Mouse (Mus musculus) cortical plate, adult 2 months (tissue): ENCODE results near the gene Fgfr2.

Experiments used
- CTCF ChIP-seq: fragments of 200-500 bp; IDR thresholded peaks from 2 replicates; pipeline ENCODE4 v1.5.1; 2011; ENCODE audit warnings: mild to moderate bottlenecking, control low read depth, low read length; ENCODE audit not compliant: insufficient read depth; ENCODE audit errors: extremely low read depth
- POLR2A ChIP-seq: fragments of 200-500 bp; IDR thresholded peaks from 2 replicates; pipeline ENCODE4 v1.6.1; 2011; ENCODE audit warnings: mild to moderate bottlenecking, low read length, control low read depth; ENCODE audit not compliant: insufficient read depth; ENCODE audit errors: extremely low read depth

DNA sequence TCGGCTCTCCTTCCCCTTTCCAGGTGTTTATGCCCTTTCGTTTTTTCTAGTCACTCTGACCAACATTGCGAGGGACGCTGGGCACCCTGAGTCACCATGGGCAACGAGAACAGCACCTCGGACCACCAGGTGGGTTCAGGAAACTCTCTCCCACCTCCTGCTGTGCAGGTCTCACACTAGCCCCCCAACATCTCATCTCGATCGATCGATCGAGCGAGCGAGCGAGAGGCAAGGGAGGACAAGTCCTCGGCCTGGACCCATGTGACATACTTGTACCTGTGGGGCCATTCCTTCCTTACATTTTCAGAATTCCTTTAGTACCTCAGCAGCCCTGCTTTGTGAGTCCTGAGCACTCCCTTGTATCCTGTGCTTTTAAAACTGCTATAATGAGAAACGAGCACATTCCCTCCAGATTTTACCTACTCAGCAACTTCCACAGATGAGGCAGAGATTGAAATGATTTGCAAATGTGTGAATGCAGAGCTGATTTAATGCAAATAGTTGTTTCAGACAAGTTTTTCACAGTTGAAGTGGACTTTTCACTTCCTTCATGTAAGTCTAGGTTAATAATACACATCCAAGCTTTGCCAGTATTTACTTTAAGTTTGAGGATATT, 2545.7 kb downstream of the Fgfr2 start, which contains the start of gene Tacc2:
- TF ChIP-seq CTCF (no peak), POLR2A (no peak)
